ENCODE assay signal across 8 mouse cellular contexts in genomic region chr9:55430133-55430532, GRCm38 (mm10).
DNase-seq lines count a peak whose midpoint lies in the region; ATAC-seq lines count a peak whose summit lies in the region.

No protein-coding gene starts in this region.

- 0 out of 2 replicates have a peak overlapping the region, but pooled peaks have one; percentile 33 for H3K9ac ChIP-seq in heart, embryonic 13.5 days
- no peak overlapping the region for H3K9ac ChIP-seq in forebrain, embryonic 15.5 days (replicated peaks)

- H3K4me1 ChIP-seq in heart, embryonic 13.5 days, result peaks cover 8% of the 10 kb centered on the region; the same call in 1 of the 2 replicates
- peaks cover 5% of the 10 kb centered on the region; the same call in 1 of the 2 replicates for H3K4me1 ChIP-seq in forebrain, embryonic 15.5 days

- peak overlapping the region; percentile 55 for H3K4me2 ChIP-seq in heart, embryonic 13.5 days
- H3K4me2 ChIP-seq in forebrain, embryonic 15.5 days (replicated peaks), result peak overlapping the region; percentile 33

- ATAC-seq in heart, embryonic 13.5 days (ENCODE audit: extremely low read depth, insufficient number of reproducible peaks, low FRiP score, low TSS enrichment), result no peak
- ATAC-seq in forebrain, embryonic 15.5 days (replicated peaks), result no peak
- ATAC-seq in inflammation-experienced regulatory T-cells, adult 6 months, result no peak

- no peak overlapping the region for H3K27ac ChIP-seq in heart, embryonic 13.5 days (replicated peaks)
- no peak overlapping the region for H3K27ac ChIP-seq in forebrain, embryonic 15.5 days (replicated peaks)

- H3K36me3 ChIP-seq in heart, embryonic 13.5 days, result no peaks in the 10 kb centered on the region
- no peaks in the 10 kb centered on the region for H3K36me3 ChIP-seq in forebrain, embryonic 15.5 days

- no peaks in the 10 kb centered on the region for H3K9me3 ChIP-seq in heart, embryonic 13.5 days
- no peaks in the 10 kb centered on the region for H3K9me3 ChIP-seq in forebrain, embryonic 15.5 days

- no peak for DNase-seq in heart, adult 8-10 months (ENCODE audit: low spot score)
- peak; percentile 45 for DNase-seq in kidney, postnatal 14 days
- DNase-seq in lung, postnatal 4 days, result peak; percentile 37 to 59
- no peak for DNase-seq in embryo, embryonic 9.5 days (ENCODE audit: extremely low spot score)
- no peak for DNase-seq in thymus, postnatal 14 days

- 13% methylated on average over 20 of the region's 20 CpGs for WGBS in heart, embryonic 13.5 days
- 21% methylated on average over 20 of the region's 20 CpGs for WGBS in forebrain, embryonic 15.5 days

- peak overlapping the region; percentile 18; the same call in 1 of the 2 replicates for H3K4me3 ChIP-seq in heart, embryonic 13.5 days
- no peak overlapping the region for H3K4me3 ChIP-seq in forebrain, embryonic 15.5 days

- H3K27me3 ChIP-seq in heart, embryonic 13.5 days (replicated peaks), result peaks cover 33% of the 10 kb centered on the region
- H3K27me3 ChIP-seq in forebrain, embryonic 15.5 days, result no peaks in the 10 kb centered on the region

Comparison
In these comparisons a context has a peak if more than half of its experiments do, and no peak if none do; other contexts are left out.
1. DNase-seq: peak in kidney, postnatal 14 days (single experiment) and lung, postnatal 4 days (2 of 2); none in heart, adult 8-10 months (single experiment), embryo, embryonic 9.5 days (single experiment) and thymus, postnatal 14 days (single experiment).